Mouse (Mus musculus): ENCODE results near the gene Cln5. TPM values are rescaled to one million over a fixed set of nuclear protein-coding genes. Genes with fewer than 3 reads are reported as not detected.

Cln5 gene
- polyA plus RNA-seq, 1 experiment: 25.8 TPM

DNA sequence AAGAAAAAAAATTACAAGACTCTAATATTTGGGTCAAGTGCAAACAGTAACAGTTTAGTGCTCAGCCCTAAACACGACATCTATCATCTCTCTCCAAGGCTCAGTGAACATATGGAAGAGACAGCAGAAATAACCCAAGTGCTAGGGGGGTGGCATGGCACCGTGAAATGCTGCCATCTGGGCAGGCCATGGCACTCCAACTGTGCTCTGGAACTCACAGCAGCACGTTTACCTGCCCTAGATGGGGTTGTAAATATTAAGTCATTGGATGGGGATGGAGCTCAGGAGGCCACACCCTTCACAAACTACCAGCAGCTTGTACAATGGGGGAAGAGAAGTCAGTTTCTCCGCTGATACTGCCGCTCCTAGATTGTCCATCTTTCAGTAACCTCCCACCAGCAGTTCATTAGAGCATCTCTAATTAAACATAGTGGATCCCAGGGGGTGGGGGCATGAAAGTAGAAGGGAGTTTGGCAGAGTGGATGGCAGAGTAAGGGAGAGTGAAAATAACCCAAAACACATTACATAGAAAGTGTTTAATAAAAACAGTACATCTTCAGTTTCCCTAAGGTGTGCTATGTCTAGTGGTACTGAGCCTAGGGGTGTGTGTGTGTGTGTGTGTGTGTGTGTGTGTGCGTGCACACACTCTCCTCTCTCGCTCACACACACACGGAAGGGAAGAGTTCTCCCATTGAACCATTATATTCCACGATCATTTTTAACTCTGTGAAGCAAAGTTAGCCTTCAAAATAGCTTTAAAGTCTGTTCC, 9.4 kb downstream of the Cln5 start:
- Histone ChIP-seq H3K27me3 (ENCODE audit: control insufficient read depth, insufficient read depth, low read length) (no peaks in the 10 kb centered on the region), H3K4me3 (replicated peaks; ENCODE audit: insufficient read depth, low read depth, low read length) (no peak overlapping the region), H3K27ac (ENCODE audit: insufficient read depth, low read length) (peak overlapping the region; percentile 12; the same call in 1 of the 2 replicates), H3K4me1 (ENCODE audit: control insufficient read depth, insufficient read depth, low read length) (peaks cover 19% of the 10 kb centered on the region)
- 22% methylated on average over 9 of the region's 9 CpGs for WGBS
- no peak for TF ChIP-seq CTCF (IDR thresholded peaks at IDR 0.05; ENCODE audit: borderline replicate concordance, insufficient read depth, low read depth, low read length)
- TF ChIP-seq POLR2A (IDR thresholded peaks at IDR 0.05; ENCODE audit: borderline replicate concordance, insufficient read depth, low read length): no peak
- DNase-seq: peak; percentile 86 to 93

DNA sequence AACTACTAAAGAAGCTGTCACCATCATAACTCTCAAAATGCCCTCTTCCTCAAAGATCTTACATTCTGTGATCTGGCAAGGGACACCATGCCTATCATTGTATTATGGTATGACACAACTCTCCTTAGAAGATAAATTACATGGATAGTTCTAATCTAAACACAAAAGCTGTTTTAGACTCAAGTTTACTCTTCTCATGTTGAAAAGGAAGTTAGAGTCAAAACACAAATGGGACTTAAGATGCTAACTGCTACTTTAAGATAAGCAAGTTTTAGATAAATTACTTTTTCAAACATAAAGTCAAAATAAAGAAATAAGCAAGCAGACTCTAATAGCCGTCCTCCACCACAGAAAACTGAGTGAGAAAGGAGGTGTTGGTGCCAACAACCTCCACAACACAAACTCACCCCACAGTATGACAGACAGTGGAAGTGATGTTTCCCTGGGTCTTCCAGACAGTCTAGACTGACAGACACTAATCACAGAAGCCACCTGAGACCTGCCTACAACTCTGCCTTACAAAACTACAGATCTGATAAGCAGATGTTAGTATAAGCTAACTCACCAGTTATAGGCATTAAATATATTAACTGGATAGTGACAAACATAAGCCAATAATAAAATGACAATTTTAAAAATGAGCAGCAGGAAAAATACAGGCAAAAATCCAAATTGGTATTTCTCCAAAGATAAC, 16.0 kb downstream of the Cln5 start:
- H3K27ac ChIP-seq (ENCODE audit: insufficient read depth, low read length): no peak overlapping the region
- DNase-seq: no peak
- H3K4me1 ChIP-seq (ENCODE audit: control insufficient read depth, insufficient read depth, low read length): peaks cover 6% of the 10 kb centered on the region; the same call in 1 of the 2 replicates
- no peaks in the 10 kb centered on the region for H3K27me3 ChIP-seq (ENCODE audit: control insufficient read depth, insufficient read depth, low read length)
- WGBS: 19% methylated on average over 1 of the region's 1 CpGs
- TF ChIP-seq CTCF (IDR thresholded peaks at IDR 0.05; ENCODE audit: borderline replicate concordance, insufficient read depth, low read depth, low read length) (no peak), POLR2A (IDR thresholded peaks at IDR 0.05; ENCODE audit: borderline replicate concordance, insufficient read depth, low read length) (no peak)
- no peak overlapping the region for H3K4me3 ChIP-seq (replicated peaks; ENCODE audit: insufficient read depth, low read depth, low read length)

DNA sequence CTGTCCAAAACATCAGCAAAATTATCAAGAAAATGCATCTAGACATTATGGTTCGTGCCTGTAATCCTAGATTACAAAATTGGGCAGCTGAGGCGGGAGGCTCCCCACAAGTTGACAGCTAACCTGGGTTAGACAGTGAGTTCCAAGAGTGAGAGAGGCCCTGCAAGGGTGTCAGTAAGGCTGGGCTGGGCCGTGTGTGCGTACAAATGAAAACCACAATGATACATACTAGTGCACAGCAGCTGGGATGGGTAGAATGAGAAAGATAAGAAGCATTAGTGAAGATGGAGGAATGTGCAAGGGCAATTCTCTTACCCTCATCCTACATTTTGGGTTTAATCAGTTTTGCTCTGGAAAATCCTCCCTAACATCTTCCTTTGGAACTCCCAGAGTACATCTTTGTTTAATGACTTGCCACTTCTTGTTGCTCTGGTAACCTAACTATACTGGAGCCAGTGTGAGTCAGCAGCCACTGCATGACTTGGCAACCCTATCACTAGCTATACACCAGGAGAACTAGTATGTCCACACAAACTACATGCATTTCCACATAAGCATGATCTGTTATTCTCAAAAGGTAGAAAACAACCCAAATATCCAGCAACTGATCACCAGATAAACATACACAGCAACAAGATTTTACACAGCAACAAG, 16.8 kb downstream of the Cln5 start:
- no peaks in the 10 kb centered on the region for H3K27me3 ChIP-seq (ENCODE audit: control insufficient read depth, insufficient read depth, low read length)
- DNase-seq: no peak
- TF ChIP-seq POLR2A (IDR thresholded peaks at IDR 0.05; ENCODE audit: borderline replicate concordance, insufficient read depth, low read length): no peak
- TF ChIP-seq CTCF (IDR thresholded peaks at IDR 0.05; ENCODE audit: borderline replicate concordance, insufficient read depth, low read depth, low read length): no peak
- no peak overlapping the region for H3K27ac ChIP-seq (ENCODE audit: insufficient read depth, low read length)
- 84% methylated on average over 4 of the region's 4 CpGs for WGBS
- peaks cover 6% of the 10 kb centered on the region; the same call in 1 of the 2 replicates for H3K4me1 ChIP-seq (ENCODE audit: control insufficient read depth, insufficient read depth, low read length)
- H3K4me3 ChIP-seq (replicated peaks; ENCODE audit: insufficient read depth, low read depth, low read length): no peak overlapping the region

DNA sequence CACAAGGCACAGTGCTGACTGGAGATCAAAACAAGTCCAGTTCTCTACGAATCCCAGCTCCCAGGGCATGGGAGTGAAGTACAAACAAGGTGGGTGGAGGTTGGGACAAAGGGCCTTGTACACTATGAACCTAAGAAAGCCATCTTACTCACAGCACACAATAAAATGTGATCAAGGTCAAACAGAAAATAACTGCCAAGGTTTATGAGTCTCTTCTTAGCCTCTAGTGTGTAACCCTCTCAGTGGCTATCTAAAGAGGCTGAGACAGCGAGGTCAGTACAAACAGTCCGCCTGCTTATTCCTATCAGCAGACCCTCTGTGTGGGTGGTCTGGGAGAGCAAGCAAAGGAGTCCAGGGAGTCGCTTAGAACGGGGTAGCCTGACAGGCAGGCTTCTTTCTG, 17.8 kb downstream of the Cln5 start:
- H3K27ac ChIP-seq (ENCODE audit: insufficient read depth, low read length): no peak overlapping the region
- H3K4me1 ChIP-seq (ENCODE audit: control insufficient read depth, insufficient read depth, low read length): peaks cover 6% of the 10 kb centered on the region; the same call in 1 of the 2 replicates
- no peak overlapping the region for H3K4me3 ChIP-seq (replicated peaks; ENCODE audit: insufficient read depth, low read depth, low read length)
- TF ChIP-seq POLR2A (IDR thresholded peaks at IDR 0.05; ENCODE audit: borderline replicate concordance, insufficient read depth, low read length): no peak
- TF ChIP-seq CTCF (IDR thresholded peaks at IDR 0.05; ENCODE audit: borderline replicate concordance, insufficient read depth, low read depth, low read length): no peak
- no peaks in the 10 kb centered on the region for H3K27me3 ChIP-seq (ENCODE audit: control insufficient read depth, insufficient read depth, low read length)
- 77% methylated on average over 5 of the region's 5 CpGs for WGBS
- DNase-seq: no peak

DNA sequence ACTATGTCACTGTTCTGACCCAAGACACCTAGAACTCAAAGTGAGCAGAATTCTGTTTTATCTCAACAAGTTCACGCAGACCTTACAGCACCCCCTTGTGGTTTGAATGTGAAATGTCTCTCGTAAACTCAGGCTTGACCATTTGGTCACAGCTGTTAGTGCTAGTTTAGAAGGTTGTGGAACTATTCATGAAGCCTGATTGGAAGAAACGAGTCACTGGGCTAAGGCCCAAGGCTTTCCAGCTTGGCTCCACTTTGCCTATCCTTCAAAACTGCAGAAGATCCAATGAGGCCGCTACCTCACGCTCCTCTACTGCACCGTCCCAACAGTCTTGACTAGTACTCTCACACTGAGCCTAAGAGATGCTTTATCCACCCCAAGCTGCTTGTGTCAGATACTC, 18.6 kb downstream of the Cln5 start:
- Histone ChIP-seq H3K4me3 (replicated peaks; ENCODE audit: insufficient read depth, low read depth, low read length) (no peak overlapping the region), H3K4me1 (ENCODE audit: control insufficient read depth, insufficient read depth, low read length) (peaks cover 6% of the 10 kb centered on the region; the same call in 1 of the 2 replicates), H3K27me3 (ENCODE audit: control insufficient read depth, insufficient read depth, low read length) (no peaks in the 10 kb centered on the region), H3K27ac (ENCODE audit: insufficient read depth, low read length) (no peak overlapping the region)
- DNase-seq: peak; percentile 60 to 61
- 54% methylated on average over 6 of the region's 6 CpGs for WGBS
- TF ChIP-seq POLR2A (IDR thresholded peaks at IDR 0.05; ENCODE audit: borderline replicate concordance, insufficient read depth, low read length) (no peak), CTCF (IDR thresholded peaks at IDR 0.05; ENCODE audit: borderline replicate concordance, insufficient read depth, low read depth, low read length) (peak; percentile 42; the same call in 1 of the 2 replicates)

DNA sequence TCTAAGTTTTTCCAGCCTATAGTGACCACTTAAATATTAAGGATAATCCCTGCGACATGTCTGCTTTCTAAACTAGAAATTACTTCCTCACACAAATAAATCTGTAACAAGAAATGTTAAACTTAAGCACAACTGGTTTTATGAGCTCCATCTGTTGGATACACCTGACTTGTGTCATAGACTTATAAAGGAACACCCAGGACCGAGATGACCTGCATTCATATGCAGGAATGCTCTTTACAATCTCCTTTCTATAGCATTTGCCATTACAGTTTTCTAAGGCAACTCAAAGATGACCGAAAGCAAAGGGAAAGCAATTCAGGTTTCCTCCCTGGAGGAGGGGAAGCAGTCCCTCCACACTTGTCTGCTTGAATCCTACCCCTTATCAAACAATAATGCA, 23.2 kb downstream of the Cln5 start:
- no peak for TF ChIP-seq POLR2A (IDR thresholded peaks at IDR 0.05; ENCODE audit: borderline replicate concordance, insufficient read depth, low read length)
- no peak for TF ChIP-seq CTCF (IDR thresholded peaks at IDR 0.05; ENCODE audit: borderline replicate concordance, insufficient read depth, low read depth, low read length)
- peaks cover 17% of the 10 kb centered on the region for H3K4me1 ChIP-seq (ENCODE audit: control insufficient read depth, insufficient read depth, low read length)
- no peaks in the 10 kb centered on the region for H3K27me3 ChIP-seq (ENCODE audit: control insufficient read depth, insufficient read depth, low read length)
- DNase-seq: no peak
- no peak overlapping the region for H3K4me3 ChIP-seq (replicated peaks; ENCODE audit: insufficient read depth, low read depth, low read length)
- 77% methylated on average over 3 of the region's 3 CpGs for WGBS
- no peak overlapping the region for H3K27ac ChIP-seq (ENCODE audit: insufficient read depth, low read length)

DNA sequence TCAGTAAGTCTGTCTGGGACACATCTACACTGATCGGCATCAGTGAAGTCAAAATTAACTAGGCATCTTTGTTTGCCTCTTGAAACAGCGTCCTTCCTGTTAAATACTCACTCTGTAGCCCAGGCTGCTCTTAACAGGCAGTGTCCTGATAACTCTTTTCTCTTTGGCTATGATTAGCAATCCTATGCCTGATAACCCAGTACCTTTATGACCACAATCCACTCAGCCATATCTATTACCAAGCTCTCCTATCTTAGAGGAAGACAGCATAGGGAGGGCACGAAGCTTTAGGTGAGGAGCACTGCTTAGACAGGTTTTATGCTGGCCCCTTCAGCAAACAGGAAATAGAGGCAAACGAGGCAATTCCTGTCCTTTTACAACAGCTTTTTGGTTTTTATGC, 23.7 kb downstream of the Cln5 start:
- DNase-seq: no peak
- Histone ChIP-seq H3K4me1 (ENCODE audit: control insufficient read depth, insufficient read depth, low read length) (peaks cover 17% of the 10 kb centered on the region), H3K27me3 (ENCODE audit: control insufficient read depth, insufficient read depth, low read length) (no peaks in the 10 kb centered on the region), H3K27ac (ENCODE audit: insufficient read depth, low read length) (no peak overlapping the region), H3K4me3 (replicated peaks; ENCODE audit: insufficient read depth, low read depth, low read length) (no peak overlapping the region)
- TF ChIP-seq CTCF (IDR thresholded peaks at IDR 0.05; ENCODE audit: borderline replicate concordance, insufficient read depth, low read depth, low read length) (no peak), POLR2A (IDR thresholded peaks at IDR 0.05; ENCODE audit: borderline replicate concordance, insufficient read depth, low read length) (no peak)
- 58% methylated on average over 4 of the region's 4 CpGs for WGBS

All from cerebellum, adult 2 months (tissue).